Mouse (Mus musculus) midbrain, postnatal 0 days (tissue): Measurements from ENCODE around the gene Kcnip3. TPM values are rescaled to one million over a fixed set of nuclear protein-coding genes. Genes with fewer than 3 reads are reported as not detected.

Experiments used
- ATAC-seq: fragments of 200-750 bp; cut with Nextera tagmentation; 2 replicates; pipeline ENCODE4 v1.8.0; 2017; ENCODE audit warnings: moderate number of reproducible peaks, mild to moderate bottlenecking, moderate TSS enrichment, moderate library complexity; ENCODE audit not compliant: low FRiP score
- DNase-seq: peaks from one replicate; pipeline ENCODE4 v3.0.0-alpha.2; 2015; ENCODE audit warnings: low spot score
- H3K27ac ChIP-seq: fragments of 300-500 bp; sonication (generic); 2 replicates; pipeline ENCODE4 v1.5.1; 2014; ENCODE audit warnings: low read depth, mild to moderate bottlenecking, low read length, mixed read lengths
- H3K27me3 ChIP-seq: fragments of 300-500 bp; sonication (generic); 2 replicates; pipeline ENCODE4 v1.6.1; 2014; ENCODE audit warnings: low read length, control low read depth, mixed read lengths; ENCODE audit not compliant: insufficient read depth
- H3K36me3 ChIP-seq: fragments of 300-500 bp; sonication (generic); 2 replicates; pipeline ENCODE4 v1.6.1; 2014; ENCODE audit warnings: low read length, control low read depth, mixed read lengths; ENCODE audit not compliant: insufficient read depth
- H3K4me1 ChIP-seq: fragments of 300-500 bp; sonication (generic); 2 replicates; pipeline ENCODE4 v1.6.1; 2014; ENCODE audit warnings: mild to moderate bottlenecking, control low read depth, antibody characterized with exemption, low read length, mixed read lengths; ENCODE audit not compliant: insufficient read depth
- H3K4me2 ChIP-seq: fragments of 300-500 bp; sonication (generic); 2 replicates; pipeline ENCODE4 v1.6.1; 2014; ENCODE audit warnings: low read depth, mild to moderate bottlenecking, low read length, mixed read lengths; ENCODE audit not compliant: poor library complexity, severe bottlenecking
- H3K4me3 ChIP-seq: fragments of 300-500 bp; sonication (generic); 2 replicates; pipeline ENCODE4 v1.5.1; 2014; ENCODE audit warnings: low read depth, mild to moderate bottlenecking, low read length, moderate library complexity
- H3K9ac ChIP-seq: fragments of 300-500 bp; sonication (generic); replicated peaks from 2 replicates; pipeline ENCODE4 v1.6.1; 2014; ENCODE audit warnings: mild to moderate bottlenecking, low read length, moderate library complexity, mixed read lengths; ENCODE audit not compliant: poor library complexity, severe bottlenecking
- H3K9me3 ChIP-seq: fragments of 300-500 bp; sonication (generic); 2 replicates; pipeline ENCODE4 v1.6.1; 2016; ENCODE audit warnings: low read length, control low read depth
- CTCF ChIP-seq: IDR thresholded peaks from 2 replicates; pipeline ENCODE4 v1.5.1; 2016; ENCODE audit warnings: antibody characterized with exemption, mild to moderate bottlenecking
- WGBS: fragments of 180-500 bp; shearing (Covaris S2); extraction: QIAGEN DNeasy Blood & Tissue Kit; methylation state at CpG from one replicate; pipeline ENCODE4 v1.1.7; 2014; 5-methylcytosine and 5-hydroxymethylcytosine counted together
- polyA plus RNA-seq: library from polyadenylated mRNA; unstranded; fragments of >200 nt; fragmentation: Nextera tagmentation; extraction: Ambion mirVana; gene quantifications from 2 replicates; pipeline ENCODE4 v1.2.1, GENCODE M21; 2015
- total RNA-seq: library from RNA; depleted of rRNA; stranded (reverse); fragments of >200 nt; gene quantifications from 2 replicates; pipeline ENCODE4 v1.2.3, GENCODE M21; 2014; rRNA removed

Kcnip3 gene
- total and polyA plus RNA-seq, 2 experiments from 2014 or later, result 14.2 to 33.2 TPM

DNA sequence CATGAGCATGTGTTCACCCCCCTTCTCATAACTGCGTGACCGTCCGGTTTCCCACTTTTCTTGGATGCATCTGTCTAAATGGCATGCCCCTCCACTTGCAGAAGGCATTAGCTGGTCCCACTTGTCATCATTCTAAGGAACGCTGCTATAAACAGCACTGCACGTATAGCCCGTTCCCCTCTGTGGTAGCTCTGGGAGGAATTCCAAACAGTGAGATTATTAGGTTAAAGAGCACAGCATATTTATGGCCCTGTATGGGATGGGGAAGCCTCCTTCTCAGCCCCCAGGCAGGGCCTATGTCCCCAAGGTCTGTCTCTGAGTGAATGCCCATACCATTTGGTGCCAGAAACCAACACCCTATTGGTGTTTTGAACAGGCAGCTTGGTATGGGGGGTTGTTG lies 110.8 kb downstream of the Kcnip3 start:
- DNase-seq (no peak), ATAC-seq (no peak)
- no peaks in the 10 kb centered on the region for H3K4me1 ChIP-seq
- TF ChIP-seq CTCF, result no peak
- H3K27ac ChIP-seq, result no peak overlapping the region
- H3K36me3 ChIP-seq, result no peaks in the 10 kb centered on the region
- no peaks in the 10 kb centered on the region for H3K9me3 ChIP-seq
- no peak overlapping the region for H3K4me3 ChIP-seq
- 92% methylated on average over 6 of the region's 6 CpGs for WGBS
- H3K9ac ChIP-seq, result no peak overlapping the region
- H3K27me3 ChIP-seq, result no peaks in the 10 kb centered on the region
- no peak overlapping the region for H3K4me2 ChIP-seq

Other genes starting within 250 kb of the Kcnip3 start
- gene Dusp2, start 185.9 kb downstream of the Kcnip3 start, total RNA-seq, result 10.8 and 18.0 TPM in 2 replicates
- gene Dusp2, start 185.9 kb downstream of the Kcnip3 start, polyA plus RNA-seq, result 23.0 and 23.6 TPM in 2 replicates
- not detected in 2 replicates for gene Astl, start 183.5 kb downstream of the Kcnip3 start, total RNA-seq
- gene Astl, start 183.5 kb downstream of the Kcnip3 start, polyA plus RNA-seq, result not detected in 2 replicates
- gene Adra2b, start 158.9 kb downstream of the Kcnip3 start, total RNA-seq, result 0.66 and 0.71 TPM in 2 replicates
- 0.54 and 0.68 TPM in 2 replicates for gene Adra2b, start 158.9 kb downstream of the Kcnip3 start, polyA plus RNA-seq
- 0.09 and 0.55 TPM in 2 replicates for gene Gpat2, start 96.9 kb downstream of the Kcnip3 start, total RNA-seq
- 0.16 and 0.23 TPM in 2 replicates for gene Gpat2, start 96.9 kb downstream of the Kcnip3 start, polyA plus RNA-seq
- 25.1 and 32.4 TPM in 2 replicates for gene Fahd2a, start 77.5 kb downstream of the Kcnip3 start, total RNA-seq
- gene Fahd2a, start 77.5 kb downstream of the Kcnip3 start, polyA plus RNA-seq, result 27.3 and 29.2 TPM in 2 replicates
- 0.44 TPM in 1 of 2 replicates, not detected in the other for gene Prom2, start 19.4 kb upstream of the Kcnip3 start, total RNA-seq
- 0.06 and 0.09 TPM in 2 replicates for gene Prom2, start 19.4 kb upstream of the Kcnip3 start, polyA plus RNA-seq
- gene Zfp661, start 65.0 kb upstream of the Kcnip3 start, total RNA-seq, result 6.8 and 7.0 TPM in 2 replicates
- 3.7 and 4.1 TPM in 2 replicates for gene Zfp661, start 65.0 kb upstream of the Kcnip3 start, polyA plus RNA-seq
- gene Mrps5, start 65.1 kb upstream of the Kcnip3 start, total RNA-seq, result 69.4 and 87.5 TPM in 2 replicates
- gene Mrps5, start 65.1 kb upstream of the Kcnip3 start, polyA plus RNA-seq, result 134 and 140 TPM in 2 replicates
- gene Mal, start 134.6 kb upstream of the Kcnip3 start, total RNA-seq, result 2.6 and 4.3 TPM in 2 replicates
- gene Mal, start 134.6 kb upstream of the Kcnip3 start, polyA plus RNA-seq, result 2.1 and 3.3 TPM in 2 replicates
- 0.93 and 1.7 TPM in 2 replicates for gene Mall, start 207.8 kb upstream of the Kcnip3 start, total RNA-seq
- 0.39 and 0.53 TPM in 2 replicates for gene Mall, start 207.8 kb upstream of the Kcnip3 start, polyA plus RNA-seq